Mouse (Mus musculus) neural tube, embryonic 10.5 days (tissue): ENCODE measurements around the gene Spdya.
"Not testable (repeated sequence)": the region's sequence is repeated elsewhere in the genome, so short reads cannot be mapped to it uniquely, and the experiment has no call there.

Source experiments
- DNase-seq: peaks from one replicate; pipeline ENCODE4 v3.0.0-alpha.2; 2017; ENCODE audit warnings: low spot score; ENCODE audit errors: extremely low spot score

Gene Spdya

GRCm38 (mm10) chr17:71551757-71552451 is at the start of gene Spdya:
TSS of gene Spdya (plus strand) at chr17:71552061.
- DNase-seq: peak; percentile 87

DNA sequence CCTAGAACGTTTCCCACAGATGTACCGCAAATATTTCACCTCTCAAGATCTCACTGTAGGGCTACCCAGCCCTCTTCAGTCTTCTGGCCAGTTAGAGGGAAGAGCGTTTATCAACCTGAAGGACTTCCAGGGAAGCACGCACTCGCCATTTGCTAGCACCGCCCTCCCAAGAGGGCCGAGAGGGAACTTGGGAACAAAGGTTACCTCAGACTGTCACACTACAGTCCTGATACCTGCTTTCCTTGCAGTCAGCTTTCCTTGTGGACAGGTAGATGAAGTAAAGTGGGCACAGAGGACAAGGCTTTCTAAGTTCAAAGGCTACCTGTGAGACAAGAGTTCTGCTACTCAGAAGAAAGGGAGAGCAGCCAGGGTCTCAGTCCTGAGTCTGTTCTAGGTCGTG is 45.0 kb upstream of the Spdya start:
- DNase-seq: no peak

DNA sequence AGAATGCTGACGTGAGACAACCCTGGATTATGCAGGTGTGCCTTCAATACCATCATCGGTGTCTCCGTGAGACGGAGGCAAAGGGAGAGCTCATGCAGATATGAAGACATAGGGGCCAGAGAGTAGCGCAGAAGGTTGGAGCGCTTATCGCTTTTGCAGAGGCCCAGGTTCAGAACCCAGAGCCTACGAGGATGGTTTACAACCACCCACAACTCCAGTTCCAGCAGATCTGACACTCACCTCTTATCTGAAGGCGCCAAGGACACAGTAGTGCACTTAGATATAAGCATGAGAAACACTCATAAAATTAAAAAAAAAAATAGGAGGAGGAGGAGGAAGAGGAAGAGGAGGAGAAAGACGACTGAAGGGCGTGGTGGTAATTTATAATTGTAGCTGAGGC is 41.6 kb upstream of the Spdya start:
- no peak for DNase-seq

GRCm38 (mm10) chr17:71526302-71526708 is 25.6 kb upstream of the Spdya start:
- no peak for DNase-seq

GRCm38 (mm10) chr17:71526711-71527564 is 24.9 kb upstream of the Spdya start, which contains the start of gene Ndc80:
TSS of gene Ndc80 (minus strand) at chr17:71526857.
- DNase-seq: peak; percentile 94

- no peak for DNase-seq
Observed at GRCm38 (mm10) chr17:71528042-71528441, 23.8 kb upstream of the Spdya start.

DNA sequence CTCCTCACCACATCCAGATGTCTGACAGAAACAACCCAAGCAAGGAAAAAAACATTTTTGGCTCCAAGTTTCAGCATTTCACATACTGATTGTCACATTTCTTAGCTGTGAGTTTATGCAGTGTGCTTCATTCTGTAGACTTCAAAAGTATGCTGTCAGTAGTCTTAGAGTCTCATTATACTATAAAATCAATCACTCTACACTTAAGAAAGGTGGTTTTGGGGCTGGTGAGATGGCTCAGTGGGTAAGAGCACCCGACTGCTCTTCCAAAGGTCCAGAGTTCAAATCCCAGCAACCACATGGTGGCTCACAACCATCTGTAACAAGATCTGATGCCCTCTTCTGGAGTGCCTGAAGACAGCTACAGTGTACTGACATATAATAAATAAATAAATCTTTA is 16.3 kb upstream of the Spdya start:
- DNase-seq: not testable (repeated sequence)

- no peak for DNase-seq
Observed at GRCm38 (mm10) chr17:71537164-71537563, 14.7 kb upstream of the Spdya start.

DNA sequence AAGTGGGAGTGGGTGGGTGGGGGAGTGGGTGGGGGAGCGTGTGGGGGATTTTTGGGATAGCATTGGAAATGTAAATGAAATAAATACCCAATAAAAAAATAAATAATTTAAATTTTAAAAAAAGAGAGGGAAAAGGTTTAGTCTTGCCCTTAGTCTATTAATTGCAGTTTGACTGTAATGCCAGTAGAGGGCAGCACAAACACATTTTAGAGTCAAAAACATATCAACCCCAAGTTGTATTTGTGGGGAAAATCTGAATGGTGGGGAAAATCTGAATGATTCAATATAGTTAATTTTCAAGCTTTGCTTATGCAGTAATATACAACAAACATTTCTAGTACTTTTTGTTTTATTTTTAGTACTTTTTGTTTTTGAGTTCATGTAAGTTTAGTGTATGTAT is 3.3 kb upstream of the Spdya start:
- DNase-seq: no peak

- DNase-seq: no peak
Observed at GRCm38 (mm10) chr17:71551350-71551749, 511 bp upstream of the Spdya start.

GRCm38 (mm10) chr17:71552901-71553300 is 1.0 kb downstream of the Spdya start:
- DNase-seq: peak; percentile 42

DNA sequence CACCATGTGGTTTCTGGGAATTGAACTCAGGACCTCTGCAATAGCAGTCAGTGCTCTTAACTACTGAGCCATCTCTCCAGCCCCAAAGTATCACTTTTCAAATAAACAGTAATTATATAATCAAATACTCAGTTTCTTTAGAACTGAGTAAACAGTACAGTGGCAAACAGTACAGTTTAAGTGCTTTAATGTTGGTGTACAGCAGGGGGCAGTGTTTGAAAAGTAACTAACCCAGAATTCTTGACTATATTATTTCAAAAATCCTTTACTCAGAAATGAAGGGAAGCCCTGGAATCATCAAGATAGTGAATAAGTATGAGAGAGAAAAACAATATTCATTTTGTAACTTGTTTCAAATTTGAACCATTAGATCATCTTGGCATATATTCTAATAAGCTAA is 9.8 kb downstream of the Spdya start:
- DNase-seq: no peak

GRCm38 (mm10) chr17:71579176-71579705 is 27.4 kb downstream of the Spdya start:
- no peak for DNase-seq

DNA sequence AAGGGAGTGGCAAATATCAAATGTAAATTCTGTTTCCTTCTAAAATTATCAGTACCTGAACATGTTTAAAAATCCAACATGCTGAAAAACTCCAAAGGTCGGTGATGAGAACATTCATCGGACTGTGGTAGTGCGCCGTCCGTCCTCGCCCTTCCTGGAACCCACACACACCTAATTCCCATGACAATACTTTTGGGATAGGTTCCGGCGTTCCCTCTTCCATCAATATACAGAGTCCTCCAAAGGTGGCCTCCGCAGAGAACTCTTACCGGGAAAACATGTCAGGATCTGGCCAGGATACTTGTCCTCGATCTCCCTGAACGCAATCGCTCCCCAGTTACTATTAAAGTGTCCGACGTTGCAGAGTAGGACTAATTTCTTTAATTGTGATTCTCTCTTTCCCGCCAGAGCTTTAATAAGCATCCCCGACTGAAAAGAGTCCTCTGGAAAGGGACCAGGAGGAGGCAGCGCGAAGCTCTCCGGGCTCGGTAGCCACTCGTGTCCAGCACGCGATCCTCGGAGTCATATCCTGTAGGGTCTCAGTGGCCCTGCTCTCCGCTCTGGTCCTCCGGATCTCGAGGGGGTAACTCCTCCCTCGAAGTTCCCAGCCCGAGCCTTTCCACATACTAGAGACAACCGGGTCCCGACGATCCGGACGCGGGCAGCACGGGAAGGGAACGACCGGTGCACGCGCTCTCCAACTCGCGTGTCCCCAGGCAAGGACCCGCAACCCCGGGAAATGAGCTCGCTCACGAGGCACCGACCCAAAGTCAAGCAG is 46.2 kb downstream of the Spdya start:
- DNase-seq: no peak

DNA sequence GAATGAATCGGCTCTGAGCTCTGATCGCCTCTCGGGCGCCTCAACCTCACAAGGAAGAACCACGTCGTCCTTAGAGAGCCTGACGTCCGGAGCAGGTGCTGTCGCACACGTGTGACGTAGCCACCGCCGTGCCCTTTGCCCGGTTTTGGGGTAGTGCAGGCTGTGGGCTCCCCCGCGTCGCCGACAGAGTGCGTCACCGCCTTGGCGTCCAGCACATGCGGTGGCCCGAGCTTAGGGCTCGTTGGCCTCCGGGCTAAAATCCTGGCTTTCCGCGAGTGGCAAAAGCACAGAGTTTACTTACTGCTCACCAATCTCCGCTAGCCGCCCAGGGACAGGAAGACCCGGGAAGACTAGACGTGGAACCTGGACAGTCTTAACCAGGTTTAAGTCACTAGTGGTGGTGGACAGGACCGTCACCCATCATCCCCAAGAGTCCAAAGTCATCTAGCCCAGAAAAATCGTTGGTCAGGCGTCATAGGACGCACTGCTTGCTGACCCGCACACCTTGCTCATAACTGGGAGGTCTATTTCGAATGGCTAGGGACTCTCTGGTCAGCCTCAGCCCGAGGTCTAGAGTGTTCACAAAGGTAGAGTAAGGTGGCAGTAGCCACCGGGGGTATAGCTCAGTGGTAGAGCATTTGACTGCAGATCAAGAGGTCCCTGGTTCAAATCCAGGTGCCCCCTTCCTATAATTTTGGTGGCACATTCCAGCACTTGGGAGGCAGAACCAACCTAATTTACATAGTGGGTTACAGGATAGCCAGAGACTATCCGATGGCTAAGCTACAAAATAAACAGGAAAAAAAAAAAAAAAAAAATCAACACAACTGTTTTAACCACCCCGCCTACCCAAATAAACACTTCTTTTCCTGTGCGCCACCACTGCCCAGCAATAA is 47.0 kb downstream of the Spdya start:
- peak; percentile 93 for DNase-seq

GRCm38 (mm10) chr17:71615638-71616318 is 63.9 kb downstream of the Spdya start, which contains the start of gene Wdr43:
TSS of gene Wdr43 (plus strand) at chr17:71615895.
- DNase-seq: peak; percentile 96

DNA sequence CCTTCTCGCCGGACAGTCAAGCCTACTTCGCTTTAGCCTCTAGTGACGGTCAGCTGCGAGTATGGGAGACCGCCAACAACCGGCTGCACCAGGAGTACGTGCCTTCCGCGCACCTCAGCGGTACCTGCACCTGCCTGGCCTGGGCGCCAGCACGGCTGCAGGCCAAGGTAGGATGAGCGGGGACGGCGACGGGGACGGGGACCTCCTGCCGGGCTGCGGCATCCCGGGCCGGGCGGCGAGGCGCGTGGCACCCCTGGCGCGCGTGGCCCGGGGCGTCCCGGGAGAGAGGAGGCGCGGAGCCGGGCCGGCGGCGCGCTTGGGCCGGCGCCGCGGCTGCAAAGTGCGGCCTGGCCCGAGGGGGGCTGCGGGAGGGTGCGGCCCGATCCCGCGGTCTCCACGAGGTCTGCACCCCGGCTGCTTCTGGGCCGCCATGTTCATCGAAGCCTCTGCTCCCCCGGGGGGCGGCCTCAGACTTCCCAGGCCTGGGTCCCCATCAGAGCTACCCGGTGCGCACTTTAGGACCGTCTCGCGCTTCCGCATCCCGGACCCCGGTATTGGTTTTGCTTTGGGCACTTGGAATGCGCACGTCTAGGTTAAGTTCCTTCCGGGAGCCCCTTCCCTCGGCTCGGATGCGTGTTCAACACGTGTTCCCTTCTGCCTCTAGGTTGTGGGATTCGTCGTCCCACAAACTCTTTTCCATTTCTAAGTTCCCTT is 64.6 kb downstream of the Spdya start:
- DNase-seq: no peak

DNA sequence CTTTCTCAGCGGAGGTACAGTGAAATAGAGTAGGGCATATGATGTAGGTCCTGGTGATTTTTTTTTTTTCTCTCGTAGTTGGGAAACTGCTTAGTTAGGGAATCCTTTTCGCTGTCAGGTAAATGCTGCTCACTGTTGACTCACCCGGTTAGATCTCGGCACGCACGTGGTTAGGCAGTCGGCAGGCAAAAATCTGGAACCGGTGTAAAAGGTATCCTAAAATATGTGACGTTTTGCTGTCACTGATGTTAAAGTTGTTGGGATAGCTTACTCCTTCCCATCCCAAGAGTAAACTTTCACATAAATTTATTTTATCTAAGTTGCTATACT is 65.1 kb downstream of the Spdya start:
- no peak for DNase-seq

DNA sequence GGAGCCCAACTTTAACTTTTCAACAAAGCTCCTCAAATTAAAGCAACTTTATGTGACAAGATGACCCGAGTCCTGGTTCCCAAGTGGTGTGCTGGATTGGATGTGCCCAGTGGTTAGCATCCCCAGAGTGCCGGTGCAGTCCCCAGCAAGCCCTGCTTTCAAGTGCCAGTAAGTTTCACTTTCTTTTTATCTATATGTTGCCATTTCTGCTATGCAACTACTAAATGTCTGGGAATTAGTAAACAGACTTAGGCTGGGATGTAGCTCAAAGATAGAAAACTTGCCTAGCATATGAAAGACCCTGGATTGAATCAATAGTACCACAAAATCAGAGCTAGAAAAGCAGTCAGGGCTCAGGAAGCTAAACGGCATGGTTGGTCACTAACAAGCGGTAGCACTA is 66.1 kb downstream of the Spdya start:
- no peak for DNase-seq
